Mouse (Mus musculus) heart, postnatal 0 days (tissue): ENCODE results near the gene Aebp1. TPM values are rescaled to one million over a fixed set of nuclear protein-coding genes. Genes with fewer than 3 reads are reported as not detected.

ENCODE experiments used
- ATAC-seq: fragments of 200-750 bp; cut with Nextera tagmentation; 2 replicates; pipeline ENCODE4 v1.8.0; 2017; ENCODE audit warnings: low read depth, moderate number of reproducible peaks, moderate library complexity; ENCODE audit not compliant: insufficient read depth
- DNase-seq: peaks from one replicate; pipeline ENCODE4 v3.0.0-alpha.2; 2016; ENCODE audit warnings: low spot score
- H3K27ac ChIP-seq: fragments of 300-500 bp; sonication (generic); 2 replicates; pipeline ENCODE4 v1.5.1; 2014; ENCODE audit warnings: low read depth, mild to moderate bottlenecking
- H3K27me3 ChIP-seq: fragments of 300-500 bp; sonication (generic); 2 replicates; pipeline ENCODE4 v1.6.1; 2014; ENCODE audit warnings: low read length, mixed read lengths; ENCODE audit not compliant: control insufficient read depth, insufficient read depth
- H3K36me3 ChIP-seq: fragments of 300-500 bp; sonication (generic); replicated peaks from 2 replicates; pipeline ENCODE4 v1.6.1; 2014; ENCODE audit warnings: low read length, mixed read lengths; ENCODE audit not compliant: control insufficient read depth, insufficient read depth
- H3K4me1 ChIP-seq: fragments of 300-500 bp; sonication (generic); 2 replicates; pipeline ENCODE4 v1.6.1; 2014; ENCODE audit warnings: antibody characterized with exemption; ENCODE audit not compliant: control insufficient read depth, insufficient read depth
- H3K4me2 ChIP-seq: fragments of 300-500 bp; sonication (generic); 2 replicates; pipeline ENCODE4 v1.6.1; 2014; ENCODE audit warnings: low read depth, mild to moderate bottlenecking, low read length, moderate library complexity
- H3K4me3 ChIP-seq: fragments of 300-500 bp; sonication (generic); 2 replicates; pipeline ENCODE4 v1.5.1; 2014; ENCODE audit warnings: low read depth, low read length
- H3K9ac ChIP-seq: fragments of 300-500 bp; sonication (generic); replicated peaks from 2 replicates; pipeline ENCODE4 v1.6.1; 2014; ENCODE audit warnings: low read depth, low read length, mixed read lengths
- H3K9me3 ChIP-seq: fragments of 300-500 bp; sonication (generic); replicated peaks from 2 replicates; pipeline ENCODE4 v1.6.1; 2016; ENCODE audit warnings: low read length; ENCODE audit not compliant: control insufficient read depth
- CTCF ChIP-seq: IDR thresholded peaks from 2 replicates; pipeline ENCODE4 v1.5.1; 2016; ENCODE audit warnings: antibody characterized with exemption, control low read depth, low read depth
- EP300 ChIP-seq: IDR thresholded peaks from 2 replicates; pipeline ENCODE4 v1.6.1; 2016; ENCODE audit warnings: antibody characterized with exemption, low read depth
- WGBS: fragments of 180-500 bp; shearing (Covaris S2); extraction: QIAGEN DNeasy Blood & Tissue Kit; methylation state at CpG from one replicate; pipeline ENCODE4 v1.1.7; 2014; 5-methylcytosine and 5-hydroxymethylcytosine counted together
- polyA plus RNA-seq: library from polyadenylated mRNA; unstranded; fragments of >200 nt; fragmentation: Nextera tagmentation; extraction: Ambion mirVana; gene quantifications from 2 replicates; pipeline ENCODE4 v1.2.1, GENCODE M21; 2015
- total RNA-seq: library from RNA; depleted of rRNA; stranded (reverse); fragments of >200 nt; gene quantifications from 2 replicates; pipeline ENCODE4 v1.2.3, GENCODE M21; 2014; ENCODE audit warnings: low replicate concordance

The Aebp1 gene
- total and polyA plus RNA-seq, 2 experiments from 2014 or later: 14.2 to 17.5 TPM

- Histone ChIP-seq H3K9me3 (no peaks in the 10 kb centered on the region), H3K4me3 (no peak overlapping the region), H3K36me3 (no peaks in the 10 kb centered on the region), H3K27ac (no peak overlapping the region), H3K9ac (no peak overlapping the region), H3K4me1 (peaks cover 8% of the 10 kb centered on the region), H3K4me2 (peak overlapping the region; percentile 50), H3K27me3 (0 out of 2 replicates have a peak, but pooled peaks cover 7% of the 10 kb centered on the region)
- ATAC-seq (no peak), DNase-seq (no peak)
- WGBS: 38% methylated on average over 6 of the region's 6 CpGs
- no peak for TF ChIP-seq EP300
- no peak for TF ChIP-seq CTCF
These were observed 40.6 kb downstream of the Aebp1 start for GRCm38 (mm10) chr11:5902390-5902789.

- DNase-seq (no peak), ATAC-seq (no peak)
- 0 out of 2 replicates have a peak, but pooled peaks cover 7% of the 10 kb centered on the region for H3K27me3 ChIP-seq
- no peaks in the 10 kb centered on the region; the same call in 1 of the 2 replicates for H3K4me1 ChIP-seq
- no peak overlapping the region for H3K9ac ChIP-seq
- no peaks in the 10 kb centered on the region for H3K36me3 ChIP-seq
- H3K4me2 ChIP-seq: no peak overlapping the region
- no peak overlapping the region for H3K27ac ChIP-seq
- no peak overlapping the region for H3K4me3 ChIP-seq
- TF ChIP-seq EP300 (no peak), CTCF (no peak)
- 76% methylated on average over 2 of the region's 2 CpGs for WGBS
- H3K9me3 ChIP-seq: no peaks in the 10 kb centered on the region
These were observed 42.1 kb downstream of the Aebp1 start for GRCm38 (mm10) chr11:5903844-5904243.

GRCm38 (mm10) chr11:5904357-5904756 is 42.6 kb downstream of the Aebp1 start:
- ATAC-seq: no peak
- WGBS: 93% methylated on average over 19 of the region's 19 CpGs
- no peak overlapping the region for H3K27ac ChIP-seq
- no peaks in the 10 kb centered on the region for H3K36me3 ChIP-seq
- no peak overlapping the region for H3K9ac ChIP-seq
- no peak for DNase-seq
- no peak overlapping the region for H3K4me2 ChIP-seq
- H3K9me3 ChIP-seq: no peaks in the 10 kb centered on the region
- 0 out of 2 replicates have a peak, but pooled peaks cover 7% of the 10 kb centered on the region for H3K27me3 ChIP-seq
- H3K4me3 ChIP-seq: no peak overlapping the region
- H3K4me1 ChIP-seq: no peaks in the 10 kb centered on the region; the same call in 1 of the 2 replicates
- TF ChIP-seq CTCF: no peak
- no peak for TF ChIP-seq EP300

- Histone ChIP-seq H3K36me3 (no peaks in the 10 kb centered on the region), H3K9me3 (no peaks in the 10 kb centered on the region), H3K4me1 (no peaks in the 10 kb centered on the region; the same call in 1 of the 2 replicates), H3K27me3 (0 out of 2 replicates have a peak, but pooled peaks cover 7% of the 10 kb centered on the region), H3K4me3 (no peak overlapping the region), H3K9ac (no peak overlapping the region), H3K27ac (no peak overlapping the region), H3K4me2 (no peak overlapping the region)
- DNase-seq (no peak), ATAC-seq (no peak)
- WGBS: 91% methylated on average over 6 of the region's 6 CpGs
- TF ChIP-seq CTCF (no peak), EP300 (no peak)
These were observed 43.1 kb downstream of the Aebp1 start for GRCm38 (mm10) chr11:5904871-5905270.

- no peak overlapping the region for H3K9ac ChIP-seq
- 80% methylated on average over 10 of the region's 10 CpGs for WGBS
- TF ChIP-seq CTCF (no peak), EP300 (no peak)
- 0 out of 2 replicates have a peak, but pooled peaks cover 7% of the 10 kb centered on the region for H3K27me3 ChIP-seq
- no peak overlapping the region for H3K4me3 ChIP-seq
- no peak overlapping the region for H3K27ac ChIP-seq
- H3K9me3 ChIP-seq: no peaks in the 10 kb centered on the region
- H3K4me2 ChIP-seq: no peak overlapping the region
- DNase-seq: no peak
- no peaks in the 10 kb centered on the region; the same call in 1 of the 2 replicates for H3K4me1 ChIP-seq
- ATAC-seq: no peak
- H3K36me3 ChIP-seq: no peaks in the 10 kb centered on the region
These were observed 44.2 kb downstream of the Aebp1 start for GRCm38 (mm10) chr11:5905778-5906518.
